Mouse (Mus musculus) olfactory bulb, adult 2 months (tissue): Measurements from ENCODE around the gene Wasf2.

Experiments used
- CTCF ChIP-seq: fragments of 200-500 bp; IDR thresholded peaks from 2 replicates; pipeline ENCODE4 v1.5.1; 2012; ENCODE audit warnings: low read depth, mild to moderate bottlenecking, low read length, moderate library complexity; ENCODE audit not compliant: insufficient read depth
- POLR2A ChIP-seq: fragments of 200-500 bp; IDR thresholded peaks from 2 replicates; pipeline ENCODE4 v1.6.1; 2012; ENCODE audit warnings: mild to moderate bottlenecking, low read depth, low read length, moderate library complexity; ENCODE audit not compliant: insufficient read depth

- TF ChIP-seq CTCF (no peak), POLR2A (no peak)
These were observed 95.8 kb downstream of the Wasf2 start for GRCm38 (mm10) chr4:133226073-133226472.
